Comparison of ENCODE assay signal across 13 mouse cellular contexts in the genomic region with DNA sequence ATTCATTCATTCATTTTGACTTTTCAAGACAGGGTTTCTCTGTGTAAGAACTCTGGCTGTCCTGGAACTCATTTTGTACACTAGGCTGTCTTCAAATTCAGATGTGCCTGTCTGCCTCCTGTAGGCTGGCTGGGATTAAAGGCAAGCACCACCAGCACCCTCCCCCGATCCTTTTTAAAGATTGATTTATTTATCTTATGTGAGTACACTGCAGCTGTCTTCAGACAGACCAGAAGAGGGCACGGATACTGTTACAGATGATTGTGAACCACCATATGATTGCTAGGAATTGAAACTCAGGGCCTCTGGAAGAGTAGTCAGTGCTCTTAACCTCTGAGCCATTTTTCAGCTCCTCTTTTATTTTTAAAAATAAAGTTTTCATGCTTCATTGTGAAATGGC.
"Had no signal": no experiment of that assay in that cellular context is flagged by ENCODE, and none has a peak within 500 bp of the region (broad histone marks: within the 10 kb centered on the region; RNA-seq: fewer than 3 reads in every experiment).

No protein-coding gene starts in this region.

- H3K36me3 ChIP-seq: stomach, embryonic 15.5 days had no signal

- H3K4me2 ChIP-seq: kidney, embryonic 15.5 days; liver, embryonic 11.5 days; lung, embryonic 15.5 days; stomach, embryonic 15.5 days had no signal

- H3K27ac ChIP-seq: kidney, embryonic 15.5 days; limb, embryonic 10.5 days; lung, embryonic 15.5 days; macrophage; stomach, embryonic 15.5 days had no signal

- H3K9me3 ChIP-seq: kidney, embryonic 15.5 days; limb, embryonic 10.5 days; lung, embryonic 15.5 days; stomach, embryonic 15.5 days had no signal

- H3K27me3 ChIP-seq: kidney, embryonic 15.5 days; lung, embryonic 15.5 days; megakaryocyte, embryonic 14.5 days; stomach, embryonic 15.5 days had no signal

- DNase-seq: kidney, adult 11 months; lung, postnatal 14 days; midbrain, embryonic 14.5 days; right cerebral cortex, postnatal 4 days; thymus, adult 2 months; thymus, postnatal 25 days had no signal

- H3K9ac ChIP-seq: kidney, embryonic 15.5 days; lung, embryonic 15.5 days; stomach, embryonic 15.5 days had no signal

- H3K4me3 ChIP-seq: kidney, embryonic 15.5 days; limb, embryonic 10.5 days; lung, embryonic 15.5 days; megakaryocyte, embryonic 14.5 days; stomach, embryonic 15.5 days had no signal
